Mouse (Mus musculus): ENCODE measurements at regions not wholly inside any gene's neighbourhood (a gene's known extent, or its start where the extent isn't known, plus 50 kb on each side); places are given as distances from the start of the nearest gene placed in this dataset. TPM values are rescaled to one million over a fixed set of nuclear protein-coding genes. Genes with fewer than 3 reads are reported as not detected.
"Not testable (repeated sequence)": the region's sequence is repeated elsewhere in the genome, so short reads cannot be mapped to it uniquely, and the experiment has no call there.

- not testable (repeated sequence) for H3K4me2 ChIP-seq (ENCODE audit: low read depth, low read length, poor library complexity, severe bottlenecking); H3K36me3 ChIP-seq (ENCODE audit: insufficient read depth, low read length); H3K9ac ChIP-seq (replicated peaks; ENCODE audit: low read length, poor library complexity, severe bottlenecking); H3K4me1 ChIP-seq (ENCODE audit: insufficient read depth, low read length); H3K27me3 ChIP-seq (ENCODE audit: insufficient read depth, low read length); H3K4me3 ChIP-seq (ENCODE audit: low read depth, low read length); H3K27ac ChIP-seq (ENCODE audit: low read depth, low read length); ATAC-seq (ENCODE audit: low FRiP score); DNase-seq (ENCODE audit: low spot score); H3K9me3 ChIP-seq (ENCODE audit: low read length)
- 49% methylated on average over 4 of the region's 4 CpGs for WGBS
These were observed 115.5 kb upstream of the 2410141K09Rik start for GRCm38 (mm10) chr13:66556397-66556796.

DNA sequence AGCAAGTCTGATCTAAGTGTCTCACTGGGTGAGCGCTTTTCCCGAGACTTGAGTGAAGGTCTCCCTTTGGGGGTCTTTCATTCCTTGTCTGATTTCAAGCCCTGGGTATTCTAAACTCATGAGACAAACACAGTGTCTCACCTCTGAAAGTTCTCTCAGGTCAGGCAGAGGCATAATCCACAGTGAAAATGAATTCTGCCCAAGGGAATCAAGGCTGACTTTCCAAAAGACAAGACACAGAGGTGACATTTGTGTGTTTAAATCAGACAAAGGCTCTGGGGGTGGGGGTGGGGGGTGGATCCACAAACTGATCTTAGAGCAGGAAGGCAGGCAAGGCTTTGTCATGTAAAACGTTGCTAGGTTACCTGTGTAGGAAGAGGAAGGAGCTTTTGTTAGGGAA lies 107.0 kb upstream of the 2410141K09Rik start:
- not testable (repeated sequence) for H3K4me1 ChIP-seq (ENCODE audit: insufficient read depth, low read length); DNase-seq (ENCODE audit: low spot score); H3K4me2 ChIP-seq (ENCODE audit: low read depth, low read length, poor library complexity, severe bottlenecking); H3K4me3 ChIP-seq (ENCODE audit: low read depth, low read length); ATAC-seq (ENCODE audit: low FRiP score); H3K9me3 ChIP-seq (ENCODE audit: low read length); H3K36me3 ChIP-seq (ENCODE audit: insufficient read depth, low read length); H3K9ac ChIP-seq (replicated peaks; ENCODE audit: low read length, poor library complexity, severe bottlenecking); H3K27me3 ChIP-seq (ENCODE audit: insufficient read depth, low read length); H3K27ac ChIP-seq (ENCODE audit: low read depth, low read length)
- 84% methylated on average over 3 of the region's 3 CpGs for WGBS

- not testable (repeated sequence) for H3K9ac ChIP-seq (replicated peaks; ENCODE audit: low read length, poor library complexity, severe bottlenecking); H3K9me3 ChIP-seq (ENCODE audit: low read length); ATAC-seq (ENCODE audit: low FRiP score); H3K4me1 ChIP-seq (ENCODE audit: insufficient read depth, low read length); H3K4me3 ChIP-seq (ENCODE audit: low read depth, low read length); H3K4me2 ChIP-seq (ENCODE audit: low read depth, low read length, poor library complexity, severe bottlenecking); DNase-seq (ENCODE audit: low spot score); H3K27me3 ChIP-seq (ENCODE audit: insufficient read depth, low read length); H3K27ac ChIP-seq (ENCODE audit: low read depth, low read length); H3K36me3 ChIP-seq (ENCODE audit: insufficient read depth, low read length)
- WGBS, result 95% methylated on average over 3 of the region's 3 CpGs
These were observed 78.7 kb upstream of the 2410141K09Rik start for GRCm38 (mm10) chr13:66519596-66519995.

Small RNAs in the stretch of these regions (microRNA-seq; reads per million reads assigned to microRNA genes)
- gene Gm27501 (ENCODE audit: borderline number of aligned reads), result not detected

Measured in midbrain, postnatal 0 days (tissue).